In genomic region chr5:52673341-52673740, GRCm38 (mm10) we compare ENCODE assay signal across 22 mouse cellular contexts. TPM values are rescaled to one million over a fixed set of nuclear protein-coding genes. Genes with fewer than 3 reads are reported as not detected.
DNase-seq lines count a peak whose midpoint lies in the region; ATAC-seq and TF ChIP-seq lines count a peak whose summit lies in the region.
"Had no signal": no experiment of that assay in that cellular context is flagged by ENCODE, and none has a peak within 500 bp of the region (broad histone marks: within the 10 kb centered on the region; RNA-seq: fewer than 3 reads in every experiment).

No protein-coding gene starts in this region.

- H3K9ac ChIP-seq in forebrain, embryonic 14.5 days (ENCODE audit: low read length) = no peak overlapping the region
- no peak overlapping the region for H3K9ac ChIP-seq in forebrain, embryonic 15.5 days (replicated peaks)
- H3K9ac ChIP-seq: heart, embryonic 15.5 days; hindbrain, embryonic 14.5 days; intestine, embryonic 15.5 days; kidney, embryonic 15.5 days had no signal

- 14% methylated on average over 9 of the region's 9 CpGs for WGBS in forebrain, embryonic 14.5 days
- 10% methylated on average over 9 of the region's 9 CpGs for WGBS in forebrain, embryonic 15.5 days

- no peaks in the 10 kb centered on the region; the same call in 1 of the 2 replicates for H3K4me1 ChIP-seq in forebrain, embryonic 14.5 days (ENCODE audit: control insufficient read depth, insufficient read depth, low read length)
- peaks cover 10% of the 10 kb centered on the region for H3K4me1 ChIP-seq in forebrain, embryonic 15.5 days
- peaks cover 39% of the 10 kb centered on the region for H3K4me1 ChIP-seq in E14TG2a.4 (replicated peaks; ENCODE audit: low read depth, low read length)
- H3K4me1 ChIP-seq: intestine, embryonic 15.5 days had no signal

- H3K4me2 ChIP-seq in forebrain, embryonic 14.5 days (ENCODE audit: low read length) = no peak overlapping the region
- no peak overlapping the region for H3K4me2 ChIP-seq in forebrain, embryonic 15.5 days (replicated peaks)
- H3K4me2 ChIP-seq: heart, embryonic 15.5 days; hindbrain, embryonic 14.5 days; intestine, embryonic 15.5 days; kidney, embryonic 15.5 days had no signal

- DNase-seq in adrenal gland, postnatal 14 days = peak; percentile 57
- DNase-seq in adrenal gland, postnatal 4 days (ENCODE audit: low spot score in 2 of 2) = no peak
- DNase-seq in forebrain, embryonic 14.5 days (ENCODE audit: low spot score) = peak; percentile 16
- peak; percentile 46 for DNase-seq in ZHBTc4 (ENCODE audit: low read depth, low spot score)
- DNase-seq in natural killer cell, adult 2 months (ENCODE audit: low spot score in 2 of 2) = no peak
- DNase-seq: cerebellum, adult 11-12 months; cerebellum, adult 9-10 months; cerebellum, postnatal 25 days; gastrocnemius, postnatal 36 days; heart, adult 18-20 months; heart, postnatal 14 days; kidney, adult 2 months had no signal

- TF ChIP-seq CTCF in E14TG2a.4 (conservative IDR thresholded peaks at IDR 0.05; ENCODE audit: low read length) = no peak

- no peak overlapping the region for H3K4me3 ChIP-seq in forebrain, embryonic 14.5 days (ENCODE audit: low read depth, low read length)
- H3K4me3 ChIP-seq in forebrain, embryonic 15.5 days = no peak overlapping the region
- H3K4me3 ChIP-seq in E14TG2a.4 (replicated peaks; ENCODE audit: low read length) = 0 out of 2 replicates have a peak overlapping the region, but pooled peaks have one; percentile 24
- H3K4me3 ChIP-seq: embryonic facial prominence, embryonic 10.5 days; heart, embryonic 10.5 days; heart, embryonic 15.5 days; intestine, embryonic 15.5 days; kidney, embryonic 15.5 days had no signal

- H3K9me3 ChIP-seq in forebrain, embryonic 14.5 days (replicated peaks; ENCODE audit: control insufficient read depth, low read length) = no peaks in the 10 kb centered on the region
- no peaks in the 10 kb centered on the region for H3K9me3 ChIP-seq in forebrain, embryonic 15.5 days
- H3K9me3 ChIP-seq in E14TG2a.4 (ENCODE audit: low read length) = no peaks in the 10 kb centered on the region
- H3K9me3 ChIP-seq: embryonic facial prominence, embryonic 10.5 days; G1E; heart, embryonic 10.5 days; heart, embryonic 15.5 days; intestine, embryonic 15.5 days; kidney, embryonic 15.5 days had no signal

- H3K36me3 ChIP-seq in forebrain, embryonic 14.5 days (ENCODE audit: control insufficient read depth, insufficient read depth, low read length) = no peaks in the 10 kb centered on the region
- no peaks in the 10 kb centered on the region for H3K36me3 ChIP-seq in forebrain, embryonic 15.5 days
- no peaks in the 10 kb centered on the region for H3K36me3 ChIP-seq in E14TG2a.4 (ENCODE audit: insufficient read depth, low read length)
- H3K36me3 ChIP-seq: embryonic facial prominence, embryonic 10.5 days; G1E; heart, embryonic 10.5 days; heart, embryonic 15.5 days; intestine, embryonic 15.5 days; kidney, embryonic 15.5 days had no signal

- H3K27me3 ChIP-seq in forebrain, embryonic 14.5 days (replicated peaks; ENCODE audit: control insufficient read depth, insufficient read depth, low read length) = no peaks in the 10 kb centered on the region
- no peaks in the 10 kb centered on the region for H3K27me3 ChIP-seq in forebrain, embryonic 15.5 days
- no peaks in the 10 kb centered on the region for H3K27me3 ChIP-seq in E14TG2a.4 (ENCODE audit: insufficient read depth, low read length)
- H3K27me3 ChIP-seq: CH12.LX; intestine, embryonic 15.5 days; kidney, embryonic 15.5 days had no signal

- no peak overlapping the region for H3K27ac ChIP-seq in forebrain, embryonic 14.5 days (ENCODE audit: low read depth, low read length)
- no peak overlapping the region for H3K27ac ChIP-seq in forebrain, embryonic 15.5 days (replicated peaks)
- H3K27ac ChIP-seq: embryonic facial prominence, embryonic 10.5 days; heart, embryonic 10.5 days; heart, embryonic 15.5 days; hindbrain, embryonic 14.5 days; intestine, embryonic 15.5 days; kidney, embryonic 15.5 days had no signal

- no peak for ATAC-seq in forebrain, embryonic 14.5 days
- ATAC-seq in forebrain, embryonic 15.5 days (replicated peaks) = no peak
- ATAC-seq: intestine, embryonic 15.5 days had no signal

RNA-seq across cellular contexts. Expression of gene Sepsecs, which starts 3.8 kb away (rescaled TPM):
- 16.6 and 19.2 TPM in 2 replicates for total RNA-seq in adrenal gland, postnatal 14 days (2021)
- total RNA-seq in adrenal gland, postnatal 4 days (2021) = 10 to 100 TPM; 16.8 to 21.8 TPM
- polyA plus RNA-seq in forebrain, embryonic 14.5 days (2014; fragmentation: Nextera tagmentation; extraction: Ambion mirVana) = 6.8 and 8.2 TPM in 2 replicates
- polyA plus RNA-seq in forebrain, embryonic 15.5 days (2015; fragmentation: Nextera tagmentation; extraction: Ambion mirVana) = 8.0 and 8.2 TPM in 2 replicates

Comparison
In these comparisons a context has a peak if more than half of its experiments do, and no peak if none do; other contexts are left out.
1. DNase-seq: peak in adrenal gland, postnatal 14 days (single experiment), forebrain, embryonic 14.5 days (single experiment) and ZHBTc4 (single experiment); none in adrenal gland, postnatal 4 days (0 of 2) and natural killer cell, adult 2 months (0 of 2).